Mouse (Mus musculus) cortical plate, adult 2 months (tissue): ENCODE data around the gene Hexb.

Source experiments
- CTCF ChIP-seq: fragments of 200-500 bp; IDR thresholded peaks from 2 replicates; pipeline ENCODE4 v1.5.1; 2011; ENCODE audit warnings: mild to moderate bottlenecking, control low read depth, low read length; ENCODE audit not compliant: insufficient read depth; ENCODE audit errors: extremely low read depth
- POLR2A ChIP-seq: fragments of 200-500 bp; IDR thresholded peaks from 2 replicates; pipeline ENCODE4 v1.6.1; 2011; ENCODE audit warnings: mild to moderate bottlenecking, low read length, control low read depth; ENCODE audit not compliant: insufficient read depth; ENCODE audit errors: extremely low read depth

DNA sequence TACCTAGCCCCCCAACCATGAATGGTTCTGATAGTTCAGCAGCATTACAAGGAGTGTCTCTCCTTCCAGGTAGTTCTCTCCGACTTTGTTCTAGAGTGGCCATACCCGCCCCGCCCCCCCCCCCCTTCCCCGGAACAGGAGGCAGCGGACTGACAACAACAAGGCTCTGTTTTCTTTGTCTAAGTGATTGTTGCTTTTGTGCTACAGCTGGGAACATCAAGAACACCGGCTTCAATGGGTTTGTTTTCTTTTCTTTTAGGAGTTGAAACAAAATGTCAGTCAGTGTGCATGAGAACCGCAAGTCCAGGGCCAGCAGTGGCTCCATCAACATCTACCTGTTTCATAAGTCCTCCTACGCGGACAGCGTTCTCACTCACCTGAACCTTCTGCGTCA is 46.6 kb upstream of the Hexb start:
- no peak for TF ChIP-seq CTCF
- TF ChIP-seq POLR2A, result 0 out of 2 replicates have a peak, but pooled peaks have one; percentile 13
